Mouse (Mus musculus) 3T3-L1 (cell line): ENCODE results near the gene Insl3.
"Not testable (repeated sequence)": the region's sequence is repeated elsewhere in the genome, so short reads cannot be mapped to it uniquely, and the experiment has no call there.

Source experiments
- DNase-seq: peaks from one replicate; pipeline ENCODE4 v3.0.0-alpha.2; 2015; ENCODE audit warnings: low read depth, low spot score

Insl3 gene

GRCm38 (mm10) chr8:71709134-71709799 lies 20.3 kb downstream of the Insl3 start:
- DNase-seq, result peak; percentile 12

- DNase-seq, result peak; percentile 79
Measured at GRCm38 (mm10) chr8:71709800-71710446, 20.9 kb downstream of the Insl3 start.

- DNase-seq, result no peak
Measured at GRCm38 (mm10) chr8:71711574-71711973, 22.6 kb downstream of the Insl3 start.

- no peak for DNase-seq
Measured at GRCm38 (mm10) chr8:71715531-71715930, 26.5 kb downstream of the Insl3 start.

- no peak for DNase-seq
Measured at GRCm38 (mm10) chr8:71716561-71717053, 27.6 kb downstream of the Insl3 start.

- no peak for DNase-seq
Measured at GRCm38 (mm10) chr8:71717096-71717495, 28.1 kb downstream of the Insl3 start.

- no peak for DNase-seq
Measured at GRCm38 (mm10) chr8:71718252-71718651, 29.2 kb downstream of the Insl3 start.

GRCm38 (mm10) chr8:71719218-71719617 lies 30.2 kb downstream of the Insl3 start:
- DNase-seq, result no peak

GRCm38 (mm10) chr8:71719928-71720457 lies 31.0 kb downstream of the Insl3 start:
- DNase-seq, result no peak

GRCm38 (mm10) chr8:71723047-71723551 lies 34.1 kb downstream of the Insl3 start:
- no peak for DNase-seq

GRCm38 (mm10) chr8:71724389-71724788 lies 35.4 kb downstream of the Insl3 start:
- no peak for DNase-seq

GRCm38 (mm10) chr8:71725122-71725924 lies 36.3 kb downstream of the Insl3 start, which contains the start of gene Fcho1:
TSS of gene Fcho1 (minus strand) at chr8:71725716.
- DNase-seq, result no peak

GRCm38 (mm10) chr8:71728240-71728785 lies 39.3 kb downstream of the Insl3 start:
- no peak for DNase-seq

GRCm38 (mm10) chr8:71728826-71729620 lies 40.0 kb downstream of the Insl3 start:
- no peak for DNase-seq

- peak; percentile 38 for DNase-seq
Measured at GRCm38 (mm10) chr8:71731652-71732230, 42.7 kb downstream of the Insl3 start.

- DNase-seq, result not testable (repeated sequence)
Measured at GRCm38 (mm10) chr8:71738316-71738715, 49.3 kb downstream of the Insl3 start.
